Mouse (Mus musculus) retina, postnatal 1 day (tissue): ENCODE data around the gene Wdr46.

Source experiments
- DNase-seq: peaks from one replicate; pipeline ENCODE4 v3.0.0-alpha.2; 2012

Wdr46 gene

DNA sequence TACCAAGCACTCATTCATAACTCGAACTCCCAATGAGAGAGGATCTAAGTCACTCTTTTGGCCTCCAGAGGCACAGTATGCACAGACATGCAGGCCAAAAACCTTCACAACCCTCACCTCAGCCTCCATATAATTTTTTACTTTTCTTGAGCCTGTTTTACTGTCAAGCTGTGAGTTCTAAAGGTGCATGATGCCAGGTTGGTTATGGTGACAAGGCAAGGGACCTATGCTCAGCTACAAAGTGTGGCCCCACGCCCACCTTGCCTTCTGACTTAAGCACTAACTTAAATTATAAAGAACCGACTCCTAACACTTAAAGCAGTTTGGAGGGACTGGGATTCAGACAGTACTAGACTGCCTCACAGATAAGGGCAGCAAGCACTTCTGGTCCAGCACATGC is 12.8 kb downstream of the Wdr46 start:
- no peak for DNase-seq

- DNase-seq, result no peak
These were observed 13.6 kb downstream of the Wdr46 start for GRCm38 (mm10) chr17:33953961-33954565.

DNA sequence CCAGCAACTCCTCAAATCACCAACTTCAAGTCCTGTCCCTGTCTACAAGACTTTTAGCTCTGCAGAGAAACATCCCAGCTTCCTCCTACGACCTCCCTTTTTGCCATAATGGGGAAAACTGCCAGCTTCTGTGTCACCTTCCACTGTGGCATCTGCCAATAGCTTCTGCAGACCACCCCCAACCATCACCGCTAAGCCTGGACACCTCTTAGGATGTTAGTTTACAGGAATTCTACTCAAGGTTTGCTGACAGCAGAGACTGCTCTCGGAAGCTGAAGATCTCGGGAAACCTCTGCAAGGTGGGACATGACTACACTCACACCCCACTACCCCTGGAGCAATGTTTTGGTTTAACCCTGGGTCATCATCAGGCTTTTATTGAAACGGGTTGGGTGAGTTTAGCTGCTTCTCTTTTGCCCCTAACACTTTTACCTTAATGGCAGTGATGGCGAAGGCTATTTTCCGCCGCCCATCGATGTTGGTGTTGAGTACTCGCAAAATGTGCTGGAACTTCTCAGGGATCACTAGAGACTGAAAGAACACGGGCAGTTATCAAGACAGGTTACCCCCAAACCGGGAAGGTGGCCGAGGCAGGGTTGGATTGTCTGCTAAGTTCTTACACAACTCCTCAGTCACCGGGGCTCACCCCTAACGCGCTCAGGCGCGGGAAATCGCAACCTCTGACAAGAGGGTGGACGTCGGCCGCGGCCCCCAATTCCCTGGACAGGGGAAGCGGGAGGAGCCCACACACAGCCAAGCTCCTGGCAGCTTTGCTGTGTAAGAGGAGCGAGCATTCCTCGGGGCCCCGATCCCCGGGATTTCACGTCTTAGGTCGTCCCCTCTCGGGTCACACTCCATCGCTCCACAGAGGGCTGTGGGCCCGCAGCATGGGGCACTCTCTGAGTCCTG is 14.4 kb downstream of the Wdr46 start:
- no peak for DNase-seq

GRCm38 (mm10) chr17:33955555-33956214 is 15.2 kb downstream of the Wdr46 start, which contains the start of the genes Vps52 and Rps18:
TSS of gene Vps52 (plus strand) at chr17:33955812.
TSS of gene Rps18 (minus strand) at chr17:33956001.
- DNase-seq, result peak; percentile 99

DNA sequence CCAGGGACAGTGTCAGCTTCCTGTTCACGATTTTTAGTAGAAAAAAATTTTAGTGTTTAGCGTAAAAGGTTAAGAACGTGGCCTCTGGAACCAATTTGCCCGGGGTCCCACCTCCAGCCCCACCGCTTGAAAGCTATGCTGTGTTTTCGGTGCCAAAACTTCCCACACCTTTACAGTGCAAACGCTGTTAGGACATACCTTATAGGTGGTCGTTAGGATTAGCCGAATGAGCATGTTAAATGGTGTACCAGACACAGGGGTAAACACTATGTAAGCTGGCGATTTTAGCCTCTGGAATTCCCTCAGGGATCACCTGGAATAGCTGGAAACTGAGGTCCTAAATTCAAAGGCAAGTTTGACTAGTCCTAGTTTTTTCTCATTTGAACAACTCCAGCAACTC is 15.9 kb downstream of the Wdr46 start:
- DNase-seq, result no peak

DNA sequence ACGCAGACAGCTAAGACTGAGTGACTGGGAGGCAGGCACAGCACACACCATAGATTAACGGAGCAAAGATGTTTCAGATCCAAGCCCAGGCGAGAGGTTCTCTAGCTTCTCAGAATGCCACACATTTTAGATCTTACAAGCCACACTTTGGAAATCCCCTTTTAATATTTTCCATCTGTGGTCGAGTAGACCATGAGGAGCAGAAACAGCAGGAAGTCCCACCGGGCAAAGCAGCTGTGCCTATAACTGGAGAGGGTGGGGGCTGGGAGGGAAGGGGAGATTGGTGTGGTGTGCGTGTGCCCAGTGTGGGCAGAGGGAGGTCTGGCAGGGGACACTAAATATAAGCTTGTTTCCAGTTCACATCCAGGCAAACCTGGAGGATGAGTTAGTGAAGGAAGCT is 17.0 kb downstream of the Wdr46 start:
- DNase-seq, result no peak

- no peak for DNase-seq
These were observed 18.0 kb downstream of the Wdr46 start for GRCm38 (mm10) chr17:33958451-33958850.

DNA sequence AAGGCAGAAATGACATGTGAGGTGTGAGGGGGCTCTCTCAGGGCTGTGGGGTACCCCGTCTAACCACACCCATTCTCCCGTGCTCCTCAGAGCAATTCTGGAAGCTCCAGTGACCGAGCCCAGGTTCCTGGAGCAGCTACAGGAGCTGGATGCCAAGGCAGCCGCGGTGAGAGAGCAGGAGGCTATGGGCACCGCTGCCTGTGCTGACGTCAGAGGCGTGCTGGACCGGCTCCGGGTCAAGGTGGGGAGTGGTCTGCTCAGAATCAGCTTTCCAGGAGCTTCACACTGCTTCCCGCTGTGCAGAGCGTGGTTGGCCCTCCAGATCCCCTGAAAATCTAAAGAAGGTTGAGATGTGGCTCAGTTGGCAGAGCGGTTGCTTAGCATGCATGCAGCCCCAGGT is 18.7 kb downstream of the Wdr46 start:
- no peak for DNase-seq

DNA sequence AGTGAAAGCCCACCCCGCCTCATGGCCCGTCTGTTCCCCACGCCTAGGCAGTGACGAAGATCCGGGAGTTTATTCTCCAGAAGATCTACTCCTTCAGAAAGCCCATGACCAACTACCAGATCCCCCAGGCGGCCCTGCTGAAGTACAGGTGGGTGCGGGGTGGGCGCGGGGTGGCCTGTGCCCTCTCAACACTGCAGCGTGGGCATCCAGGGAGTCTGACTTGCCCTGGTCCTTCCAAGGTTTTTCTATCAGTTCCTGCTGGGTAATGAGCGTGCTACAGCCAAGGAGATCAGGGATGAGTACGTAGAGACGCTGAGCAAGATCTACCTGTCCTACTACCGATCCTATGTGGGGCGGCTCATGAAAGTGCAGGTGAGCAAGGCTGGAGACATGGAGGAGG is 19.5 kb downstream of the Wdr46 start:
- DNase-seq, result no peak

GRCm38 (mm10) chr17:33962876-33963275 is 22.4 kb downstream of the Wdr46 start:
- no peak for DNase-seq

GRCm38 (mm10) chr17:33965082-33965845 is 24.8 kb downstream of the Wdr46 start:
- DNase-seq, result no peak

DNA sequence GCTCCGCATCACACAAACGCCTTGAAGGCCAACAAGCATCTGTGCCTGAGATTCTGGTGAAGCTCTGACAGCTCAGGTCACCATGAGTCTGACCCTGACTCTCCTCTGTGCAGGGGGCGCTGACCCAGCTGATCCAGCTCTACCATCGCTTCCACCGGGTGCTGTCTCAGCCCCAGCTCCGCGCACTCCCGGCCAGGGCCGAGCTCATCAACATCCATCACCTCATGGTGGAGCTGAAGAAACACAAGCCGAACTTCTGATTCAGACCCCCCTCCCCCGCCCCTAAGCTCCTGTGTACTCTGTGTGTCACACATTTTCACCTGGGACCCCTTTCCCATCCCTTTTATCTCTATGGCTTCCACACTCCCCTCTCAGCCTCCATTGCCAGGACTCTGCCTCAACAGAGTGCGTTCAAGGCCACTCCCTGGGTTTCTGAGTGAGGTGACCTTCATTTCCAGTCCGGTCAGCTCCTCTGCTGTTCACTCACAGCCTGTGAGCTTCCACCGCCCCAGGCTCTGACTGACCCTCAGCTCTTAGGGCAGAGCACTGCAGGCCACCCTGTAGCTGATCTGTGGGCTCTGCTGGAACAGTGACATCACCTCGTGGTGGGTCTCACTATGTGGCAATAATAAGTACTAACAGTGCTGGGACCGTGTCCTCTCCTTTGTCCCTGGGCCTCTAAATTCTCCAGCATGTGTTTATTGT is 25.5 kb downstream of the Wdr46 start:
- no peak for DNase-seq

- DNase-seq, result peak; percentile 89
These were observed 28.0 kb downstream of the Wdr46 start for GRCm38 (mm10) chr17:33968489-33968888.

GRCm38 (mm10) chr17:33968927-33969326 is 28.5 kb downstream of the Wdr46 start:
- peak; percentile 79 for DNase-seq

GRCm38 (mm10) chr17:33969394-33969793 is 28.9 kb downstream of the Wdr46 start:
- peak; percentile 24 for DNase-seq

- DNase-seq, result no peak
These were observed 32.2 kb downstream of the Wdr46 start for GRCm38 (mm10) chr17:33972691-33973090.

GRCm38 (mm10) chr17:33973572-33973971 is 33.1 kb downstream of the Wdr46 start:
- no peak for DNase-seq

DNA sequence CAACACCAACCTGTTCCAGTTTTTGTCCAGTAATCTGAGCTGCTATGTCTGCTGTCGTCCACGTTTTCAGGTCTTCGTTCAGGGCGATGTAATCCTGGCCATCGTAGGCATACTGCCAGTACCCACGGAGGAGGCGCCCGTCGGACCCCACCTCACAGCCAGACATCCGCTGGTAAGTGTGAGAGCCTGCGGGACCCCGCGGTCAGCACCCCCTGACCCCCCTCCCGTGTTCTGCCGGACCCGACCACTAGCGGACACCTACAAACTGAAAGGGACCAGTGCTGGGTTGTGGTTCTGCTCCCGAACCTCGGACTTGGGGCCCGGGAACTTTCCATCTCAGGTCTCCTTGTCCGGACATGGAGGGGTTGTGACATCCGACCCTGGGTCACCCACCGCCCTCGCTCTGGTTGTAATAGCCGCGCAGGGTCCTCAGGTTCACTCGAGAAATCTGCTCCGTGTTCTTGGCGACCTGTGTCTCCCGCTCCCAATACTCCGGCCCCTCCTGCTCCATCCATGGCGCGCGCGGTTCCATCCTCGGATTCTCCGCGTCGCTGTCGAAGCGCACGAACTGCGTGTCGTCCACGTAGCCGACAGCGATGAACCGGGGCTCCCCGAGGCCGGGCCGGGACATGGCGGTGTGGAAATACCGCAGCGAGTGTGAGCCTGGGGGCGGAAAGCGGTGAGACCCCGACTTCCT is 37.5 kb downstream of the Wdr46 start:
- DNase-seq, result no peak

GRCm38 (mm10) chr17:33978631-33979031 is 38.2 kb downstream of the Wdr46 start:
- peak; percentile 76 for DNase-seq

DNA sequence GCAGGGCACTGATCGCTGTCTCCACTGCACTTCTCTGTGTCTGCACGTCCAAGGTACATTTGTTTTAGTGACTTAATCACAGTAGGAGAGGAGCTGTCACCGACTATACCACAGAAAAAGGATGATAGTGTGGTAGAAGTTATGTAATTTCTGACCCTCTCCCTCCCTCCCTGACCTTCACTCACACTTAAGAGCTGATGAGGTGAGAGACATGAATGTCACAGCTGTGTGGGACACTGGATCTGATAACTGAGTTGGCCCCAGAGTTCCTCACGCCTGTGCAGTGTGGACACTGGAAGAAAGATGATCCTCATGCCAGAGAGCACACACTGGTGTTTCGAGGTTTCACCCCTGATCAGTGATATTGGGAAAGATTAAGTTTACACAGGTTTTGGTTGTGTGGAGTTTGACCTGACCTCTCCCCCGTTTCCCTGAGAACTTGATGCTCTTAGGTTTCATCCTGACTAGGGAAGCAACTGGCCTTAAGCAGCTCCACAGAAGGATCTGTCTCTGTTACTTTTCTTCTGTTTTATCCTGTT is 39.1 kb downstream of the Wdr46 start:
- no peak for DNase-seq
